Mouse (Mus musculus): ENCODE measurements around the gene Dus1l. TPM values are rescaled to one million over a fixed set of nuclear protein-coding genes. Genes with fewer than 3 reads are reported as not detected.

Dus1l gene
- polyA plus RNA-seq, 1 experiment from 2014 or later = 45.4 TPM

- Histone ChIP-seq H3K4me2 (peak overlapping the region; percentile 78), H3K36me3 (peaks cover 16% of the 10 kb centered on the region), H3K27ac (replicated peaks) (peak overlapping the region; percentile 100), H3K9me3 (replicated peaks) (no peaks in the 10 kb centered on the region), H3K27me3 (replicated peaks) (no peaks in the 10 kb centered on the region), H3K9ac (replicated peaks) (peak overlapping the region; percentile 92), H3K4me3 (replicated peaks) (peak overlapping the region; percentile 82), H3K4me1 (peaks cover 45% of the 10 kb centered on the region)
- 0% methylated on average over 21 of the region's 21 CpGs for WGBS
- no peak for ATAC-seq (ENCODE audit: low FRiP score)
These were observed 28.6 kb upstream of the Dus1l start for GRCm38 (mm10) chr11:120824787-120825288.

- H3K27ac ChIP-seq (replicated peaks) = peak within 1 kb of the TSS; percentile 100
- peaks cover 22% of the 10 kb centered on the region for H3K36me3 ChIP-seq
- peak within 1 kb of the TSS; percentile 82 for H3K4me3 ChIP-seq (replicated peaks)
- under 1% methylated on average over 102 of the region's 109 CpGs for WGBS
- peak; percentile 93 for ATAC-seq (ENCODE audit: low FRiP score)
- H3K9ac ChIP-seq (replicated peaks) = peak within 1 kb of the TSS; percentile 92
- no peaks in the 10 kb centered on the region for H3K27me3 ChIP-seq (replicated peaks)
- peaks cover 45% of the 10 kb centered on the region for H3K4me1 ChIP-seq
- no peaks in the 10 kb centered on the region for H3K9me3 ChIP-seq (replicated peaks)
- peak within 1 kb of the TSS; percentile 78 for H3K4me2 ChIP-seq
These were observed 28.0 kb upstream of the Dus1l start, which contains the start of gene Fasn for GRCm38 (mm10) chr11:120823956-120824786. Gene Fasn (minus strand): TSS chr11:120824547.

GRCm38 (mm10) chr11:120823551-120823947 lies 27.3 kb upstream of the Dus1l start:
- ATAC-seq (ENCODE audit: low FRiP score) = peak; percentile 60
- Histone ChIP-seq H3K4me2 (peak overlapping the region; percentile 78), H3K4me1 (peaks cover 45% of the 10 kb centered on the region), H3K27me3 (replicated peaks) (no peaks in the 10 kb centered on the region), H3K4me3 (replicated peaks) (peak overlapping the region; percentile 82), H3K9ac (replicated peaks) (peak overlapping the region; percentile 92), H3K9me3 (replicated peaks) (no peaks in the 10 kb centered on the region), H3K27ac (replicated peaks) (peak overlapping the region; percentile 100), H3K36me3 (peaks cover 29% of the 10 kb centered on the region)
- under 1% methylated on average over 40 of the region's 40 CpGs for WGBS

GRCm38 (mm10) chr11:120822831-120823550 lies 26.8 kb upstream of the Dus1l start:
- peak overlapping the region; percentile 100 for H3K27ac ChIP-seq (replicated peaks)
- no peaks in the 10 kb centered on the region for H3K27me3 ChIP-seq (replicated peaks)
- peak overlapping the region; percentile 82 for H3K4me3 ChIP-seq (replicated peaks)
- peak overlapping the region; percentile 92 for H3K9ac ChIP-seq (replicated peaks)
- H3K4me2 ChIP-seq = peak overlapping the region; percentile 78
- WGBS = under 1% methylated on average over 14 of the region's 14 CpGs
- peaks cover 34% of the 10 kb centered on the region for H3K36me3 ChIP-seq
- ATAC-seq (ENCODE audit: low FRiP score) = no peak
- H3K9me3 ChIP-seq (replicated peaks) = no peaks in the 10 kb centered on the region
- peaks cover 45% of the 10 kb centered on the region for H3K4me1 ChIP-seq

GRCm38 (mm10) chr11:120822321-120822720 lies 26.1 kb upstream of the Dus1l start:
- H3K27me3 ChIP-seq (replicated peaks) = no peaks in the 10 kb centered on the region
- H3K4me2 ChIP-seq = peak overlapping the region; percentile 78
- whole genome bisulfite sequencing = 46% methylated on average over 4 of the region's 4 CpGs
- H3K4me1 ChIP-seq = peaks cover 45% of the 10 kb centered on the region
- 0 out of 2 replicates have a peak overlapping the region, but pooled peaks have one; percentile 100 for H3K27ac ChIP-seq (replicated peaks)
- peak overlapping the region; percentile 92 for H3K9ac ChIP-seq (replicated peaks)
- H3K9me3 ChIP-seq (replicated peaks) = no peaks in the 10 kb centered on the region
- H3K4me3 ChIP-seq (replicated peaks) = peak overlapping the region; percentile 82
- peaks cover 41% of the 10 kb centered on the region for H3K36me3 ChIP-seq
- no peak for ATAC-seq (ENCODE audit: low FRiP score)

GRCm38 (mm10) chr11:120821076-120821922 lies 25.1 kb upstream of the Dus1l start:
- H3K27me3 ChIP-seq (replicated peaks) = no peaks in the 10 kb centered on the region
- WGBS = 77% methylated on average over 14 of the region's 14 CpGs
- peak overlapping the region; percentile 78 for H3K4me2 ChIP-seq
- peaks cover 45% of the 10 kb centered on the region for H3K4me1 ChIP-seq
- peak overlapping the region; percentile 82 for H3K4me3 ChIP-seq (replicated peaks)
- H3K27ac ChIP-seq (replicated peaks) = no peak overlapping the region
- peak overlapping the region; percentile 15 for H3K9ac ChIP-seq (replicated peaks)
- ATAC-seq (ENCODE audit: low FRiP score) = no peak
- H3K36me3 ChIP-seq = peaks cover 51% of the 10 kb centered on the region
- H3K9me3 ChIP-seq (replicated peaks) = no peaks in the 10 kb centered on the region

GRCm38 (mm10) chr11:120820546-120820945 lies 24.3 kb upstream of the Dus1l start:
- no peak for ATAC-seq (ENCODE audit: low FRiP score)
- peak overlapping the region; percentile 78 for H3K4me2 ChIP-seq
- WGBS = 84% methylated on average over 14 of the region's 14 CpGs
- H3K4me1 ChIP-seq = peaks cover 37% of the 10 kb centered on the region
- no peaks in the 10 kb centered on the region for H3K27me3 ChIP-seq (replicated peaks)
- no peak overlapping the region for H3K9ac ChIP-seq (replicated peaks)
- H3K4me3 ChIP-seq (replicated peaks) = peak overlapping the region; percentile 82; the same call in 1 of the 2 replicates
- peaks cover 59% of the 10 kb centered on the region for H3K36me3 ChIP-seq
- H3K27ac ChIP-seq (replicated peaks) = no peak overlapping the region
- no peaks in the 10 kb centered on the region for H3K9me3 ChIP-seq (replicated peaks)

GRCm38 (mm10) chr11:120819556-120819955 lies 23.4 kb upstream of the Dus1l start:
- Histone ChIP-seq H3K27me3 (replicated peaks) (no peaks in the 10 kb centered on the region), H3K4me1 (peaks cover 30% of the 10 kb centered on the region), H3K27ac (replicated peaks) (no peak overlapping the region), H3K9me3 (replicated peaks) (no peaks in the 10 kb centered on the region), H3K9ac (replicated peaks) (no peak overlapping the region), H3K4me2 (no peak overlapping the region), H3K4me3 (replicated peaks) (no peak overlapping the region), H3K36me3 (peaks cover 68% of the 10 kb centered on the region)
- 97% methylated on average over 6 of the region's 6 CpGs for WGBS
- no peak for ATAC-seq (ENCODE audit: low FRiP score)

- WGBS = 97% methylated on average over 13 of the region's 13 CpGs
These were observed 22.0 kb upstream of the Dus1l start for GRCm38 (mm10) chr11:120818251-120818650.

GRCm38 (mm10) chr11:120817358-120817757 lies 21.2 kb upstream of the Dus1l start:
- Histone ChIP-seq H3K4me2 (no peak overlapping the region), H3K4me1 (peaks cover 23% of the 10 kb centered on the region), H3K36me3 (peaks cover 90% of the 10 kb centered on the region), H3K9ac (replicated peaks) (no peak overlapping the region), H3K4me3 (replicated peaks) (no peak overlapping the region), H3K27ac (replicated peaks) (no peak overlapping the region), H3K9me3 (replicated peaks) (no peaks in the 10 kb centered on the region), H3K27me3 (replicated peaks) (no peaks in the 10 kb centered on the region)
- WGBS = 94% methylated on average over 6 of the region's 6 CpGs
- ATAC-seq (ENCODE audit: low FRiP score) = no peak

More at GRCm38 (mm10) chr11:120818251-120818650, 22.0 kb upstream of the Dus1l start:
- no peaks in the 10 kb centered on the region for H3K27me3 ChIP-seq (replicated peaks)
- no peak overlapping the region for H3K9ac ChIP-seq (replicated peaks)
- peaks cover 30% of the 10 kb centered on the region for H3K4me1 ChIP-seq
- no peaks in the 10 kb centered on the region for H3K9me3 ChIP-seq (replicated peaks)
- H3K4me2 ChIP-seq = no peak overlapping the region
- no peak overlapping the region for H3K27ac ChIP-seq (replicated peaks)
- H3K4me3 ChIP-seq (replicated peaks) = no peak overlapping the region
- H3K36me3 ChIP-seq = peaks cover 82% of the 10 kb centered on the region
- no peak for ATAC-seq (ENCODE audit: low FRiP score)

- WGBS = 94% methylated on average over 16 of the region's 16 CpGs
- Histone ChIP-seq H3K4me1 (no peaks in the 10 kb centered on the region), H3K36me3 (peaks cover 100% of the 10 kb centered on the region), H3K9me3 (replicated peaks) (no peaks in the 10 kb centered on the region), H3K9ac (replicated peaks) (no peak overlapping the region), H3K27me3 (replicated peaks) (no peaks in the 10 kb centered on the region), H3K4me3 (replicated peaks) (no peak overlapping the region), H3K4me2 (no peak overlapping the region), H3K27ac (replicated peaks) (no peak overlapping the region)
- no peak for ATAC-seq (ENCODE audit: low FRiP score)
These were observed 15.9 kb upstream of the Dus1l start for GRCm38 (mm10) chr11:120812068-120812467.

Measured in neural tube, embryonic 15.5 days (tissue).